15 mouse cellular contexts compared by ENCODE assay signal in genomic region chr9:110874660-110875191, GRCm38 (mm10). TPM values are rescaled to one million over a fixed set of nuclear protein-coding genes. Genes with fewer than 3 reads are reported as not detected.
DNase-seq lines count a peak whose midpoint lies in the region; ATAC-seq and TF ChIP-seq lines count a peak whose summit lies in the region.
"Had no signal": no experiment of that assay in that cellular context is flagged by ENCODE, and none has a peak within 500 bp of the region (broad histone marks: within the 10 kb centered on the region; RNA-seq: fewer than 3 reads in every experiment).

No protein-coding gene starts in this region.

- intact Hi-C loops in heart, postnatal 14 days (cut with DNase I), result loop anchor here (5.0 to 10.0 kb wide), 5 partner anchors 92 to 462 kb away; partner anchors contain the start of gene Setd2

- no peak overlapping the region for H3K27ac ChIP-seq in embryonic facial prominence, embryonic 11.5 days (replicated peaks; ENCODE audit: low read depth, low read length)
- no peak overlapping the region for H3K27ac ChIP-seq in forebrain, embryonic 12.5 days
- H3K27ac ChIP-seq in hindbrain, embryonic 16.5 days (ENCODE audit: low read depth, low read length), result peak overlapping the region; percentile 58
- H3K27ac ChIP-seq in midbrain, embryonic 12.5 days (replicated peaks), result peak overlapping the region; percentile 52
- H3K27ac ChIP-seq in layer of hippocampus, adult 2 months, result no peak overlapping the region

- peak; percentile 35; the same call in 1 of the 2 replicates for ATAC-seq in embryonic facial prominence, embryonic 11.5 days (replicated peaks; ENCODE audit: insufficient number of reproducible peaks, low FRiP score, low TSS enrichment, low read depth)
- peak; percentile 36; the same call in 1 of the 2 replicates for ATAC-seq in forebrain, embryonic 12.5 days (ENCODE audit: low FRiP score)
- peak; percentile 38 for ATAC-seq in hindbrain, embryonic 16.5 days
- ATAC-seq in midbrain, embryonic 12.5 days (ENCODE audit: low FRiP score, low read depth), result peak; percentile 66

- no peak for DNase-seq in embryonic facial prominence, embryonic 11.5 days (ENCODE audit: low spot score)
- no peak for DNase-seq in layer of hippocampus, adult 2 months (ENCODE audit: low spot score in 2 of 2)
- DNase-seq in left cerebral cortex, adult 18-20 months (ENCODE audit: low spot score in 2 of 2), result no peak
- DNase-seq in right cerebral cortex, postnatal 4 days, result no peak
- no peak for DNase-seq in heart, postnatal 14 days
- DNase-seq: heart, adult 18-20 months; lung, postnatal 36 days had no signal

- H3K27me3 ChIP-seq in embryonic facial prominence, embryonic 11.5 days (ENCODE audit: control insufficient read depth, insufficient read depth, low read length), result peaks cover 23% of the 10 kb centered on the region
- H3K27me3 ChIP-seq in forebrain, embryonic 12.5 days, result peaks cover 61% of the 10 kb centered on the region
- peaks cover 1% of the 10 kb centered on the region; the same call in 1 of the 2 replicates for H3K27me3 ChIP-seq in hindbrain, embryonic 16.5 days (replicated peaks; ENCODE audit: control insufficient read depth, insufficient read depth, low read length)
- peaks cover 55% of the 10 kb centered on the region for H3K27me3 ChIP-seq in midbrain, embryonic 12.5 days

- H3K9ac ChIP-seq in embryonic facial prominence, embryonic 11.5 days (replicated peaks; ENCODE audit: low read length), result no peak overlapping the region
- no peak overlapping the region for H3K9ac ChIP-seq in forebrain, embryonic 12.5 days
- no peak overlapping the region for H3K9ac ChIP-seq in hindbrain, embryonic 16.5 days (ENCODE audit: low read depth, low read length)
- H3K9ac ChIP-seq in midbrain, embryonic 12.5 days (replicated peaks), result no peak overlapping the region

- H3K4me1 ChIP-seq in embryonic facial prominence, embryonic 11.5 days (ENCODE audit: control insufficient read depth, insufficient read depth, low read length), result peaks cover 4% of the 10 kb centered on the region
- peaks cover 25% of the 10 kb centered on the region for H3K4me1 ChIP-seq in forebrain, embryonic 12.5 days
- H3K4me1 ChIP-seq in hindbrain, embryonic 16.5 days (ENCODE audit: control insufficient read depth, insufficient read depth, low read depth, low read length), result peaks cover 30% of the 10 kb centered on the region
- H3K4me1 ChIP-seq in midbrain, embryonic 12.5 days, result peaks cover 26% of the 10 kb centered on the region

- TF ChIP-seq CTCF in layer of hippocampus, adult 2 months (conservative IDR thresholded peaks at IDR 0.05), result no peak

- no peaks in the 10 kb centered on the region for H3K9me3 ChIP-seq in embryonic facial prominence, embryonic 11.5 days (replicated peaks; ENCODE audit: control insufficient read depth, low read length)
- no peaks in the 10 kb centered on the region for H3K9me3 ChIP-seq in forebrain, embryonic 12.5 days
- H3K9me3 ChIP-seq in hindbrain, embryonic 16.5 days (ENCODE audit: control insufficient read depth, low read length), result no peaks in the 10 kb centered on the region
- no peaks in the 10 kb centered on the region for H3K9me3 ChIP-seq in midbrain, embryonic 12.5 days

- WGBS in embryonic facial prominence, embryonic 11.5 days, result 14% methylated on average over 3 of the region's 3 CpGs
- 19% methylated on average over 3 of the region's 3 CpGs for WGBS in forebrain, embryonic 12.5 days
- 0% methylated on average over 3 of the region's 3 CpGs for WGBS in hindbrain, embryonic 16.5 days
- 15% methylated on average over 3 of the region's 3 CpGs for WGBS in midbrain, embryonic 12.5 days

- peak overlapping the region; percentile 16; the same call in 1 of the 2 replicates for H3K4me2 ChIP-seq in embryonic facial prominence, embryonic 11.5 days (ENCODE audit: low read depth, low read length)
- 0 out of 2 replicates have a peak overlapping the region, but pooled peaks have one; percentile 55 for H3K4me2 ChIP-seq in forebrain, embryonic 12.5 days
- peak overlapping the region; percentile 72 for H3K4me2 ChIP-seq in hindbrain, embryonic 16.5 days (ENCODE audit: low read length)
- H3K4me2 ChIP-seq in midbrain, embryonic 12.5 days (replicated peaks), result peak overlapping the region; percentile 54; the same call in 1 of the 2 replicates

- no peaks in the 10 kb centered on the region for H3K36me3 ChIP-seq in embryonic facial prominence, embryonic 11.5 days (replicated peaks; ENCODE audit: control insufficient read depth, insufficient read depth, low read depth, low read length)
- no peaks in the 10 kb centered on the region for H3K36me3 ChIP-seq in forebrain, embryonic 12.5 days (replicated peaks)
- no peaks in the 10 kb centered on the region for H3K36me3 ChIP-seq in hindbrain, embryonic 16.5 days (ENCODE audit: control insufficient read depth, insufficient read depth, low read length)
- no peaks in the 10 kb centered on the region for H3K36me3 ChIP-seq in midbrain, embryonic 12.5 days

- no peak overlapping the region for H3K4me3 ChIP-seq in embryonic facial prominence, embryonic 11.5 days (ENCODE audit: low read depth, low read length)
- H3K4me3 ChIP-seq in forebrain, embryonic 12.5 days (replicated peaks), result no peak overlapping the region
- H3K4me3 ChIP-seq in hindbrain, embryonic 16.5 days (ENCODE audit: low read length), result no peak overlapping the region
- H3K4me3 ChIP-seq in midbrain, embryonic 12.5 days, result no peak overlapping the region
- no peak overlapping the region for H3K4me3 ChIP-seq in layer of hippocampus, adult 2 months

RNA-seq across cellular contexts. Expression of gene Als2cl, which starts 4.9 kb away (rescaled TPM):
- 1.1 TPM in 2 replicates for polyA plus RNA-seq in embryonic facial prominence, embryonic 11.5 days (2014; fragmentation: Nextera tagmentation; extraction: Ambion mirVana)
- 1.2 and 1.7 TPM in 2 replicates for polyA plus RNA-seq in forebrain, embryonic 12.5 days (2016; fragmentation: Nextera tagmentation; extraction: Ambion mirVana)
- polyA plus RNA-seq in hindbrain, embryonic 16.5 days (2015; fragmentation: Nextera tagmentation; extraction: Ambion mirVana), result 2.1 and 2.7 TPM in 2 replicates
- 0.88 and 1.3 TPM in 2 replicates for polyA plus RNA-seq in midbrain, embryonic 12.5 days (2016; fragmentation: Nextera tagmentation; extraction: Ambion mirVana)
- 10 to 100 TPM in 1 of 2 experiments, 1 to 10 TPM in 1; 9.1 to 14.6 TPM for total RNA-seq in layer of hippocampus, adult 2 months (2021)
- total RNA-seq in left cerebral cortex, adult 18-20 months (2021), result 10 to 100 TPM; 10.6 to 14.2 TPM
- 10 to 100 TPM; 20.1 to 22.9 TPM for total RNA-seq in heart, postnatal 14 days (2021)

RNA-seq across cellular contexts. Expression of gene Tmie, which starts 5.2 kb away (rescaled TPM):
- polyA plus RNA-seq in embryonic facial prominence, embryonic 11.5 days (2014; fragmentation: Nextera tagmentation; extraction: Ambion mirVana), result 0.13 and 0.29 TPM in 2 replicates
- polyA plus RNA-seq in forebrain, embryonic 12.5 days (2016; fragmentation: Nextera tagmentation; extraction: Ambion mirVana), result 0.42 and 0.43 TPM in 2 replicates
- polyA plus RNA-seq in hindbrain, embryonic 16.5 days (2015; fragmentation: Nextera tagmentation; extraction: Ambion mirVana), result 5.2 and 6.2 TPM in 2 replicates
- 0.17 and 0.24 TPM in 2 replicates for polyA plus RNA-seq in midbrain, embryonic 12.5 days (2016; fragmentation: Nextera tagmentation; extraction: Ambion mirVana)
- total RNA-seq in layer of hippocampus, adult 2 months (2021), result 1 to 10 TPM; 1.9 to 2.0 TPM
- 1 to 10 TPM; 3.2 to 4.3 TPM for total RNA-seq in left cerebral cortex, adult 18-20 months (2021)
- 1 to 10 TPM; 1.3 to 3.2 TPM for total RNA-seq in heart, postnatal 14 days (2021)

RNA-seq across cellular contexts. Expression of gene Prss50, which starts 17.0 kb away (rescaled TPM):
- 0.26 and 0.69 TPM in 2 replicates for polyA plus RNA-seq in embryonic facial prominence, embryonic 11.5 days (2014; fragmentation: Nextera tagmentation; extraction: Ambion mirVana)
- polyA plus RNA-seq in forebrain, embryonic 12.5 days (2016; fragmentation: Nextera tagmentation; extraction: Ambion mirVana), result 0.17 TPM in 1 of 2 replicates, not detected in the other
- 0.49 and 0.71 TPM in 2 replicates for polyA plus RNA-seq in hindbrain, embryonic 16.5 days (2015; fragmentation: Nextera tagmentation; extraction: Ambion mirVana)
- 0.21 TPM in 1 of 2 replicates, not detected in the other for polyA plus RNA-seq in midbrain, embryonic 12.5 days (2016; fragmentation: Nextera tagmentation; extraction: Ambion mirVana)
- under 1 TPM; 0.32 to 0.51 TPM for total RNA-seq in layer of hippocampus, adult 2 months (2021)
- 1 to 10 TPM; 1.1 to 2.1 TPM for total RNA-seq in left cerebral cortex, adult 18-20 months (2021)
- total RNA-seq in heart, postnatal 14 days (2021), result not detected
- total RNA-seq: heart, adult 18-20 months; heart, postnatal 25 days had no signal

RNA-seq across cellular contexts. Expression of gene Prss46, which starts 30.4 kb away (rescaled TPM):
- polyA plus RNA-seq in embryonic facial prominence, embryonic 11.5 days (2014; fragmentation: Nextera tagmentation; extraction: Ambion mirVana), result not detected in 2 replicates
- not detected in 2 replicates for polyA plus RNA-seq in forebrain, embryonic 12.5 days (2016; fragmentation: Nextera tagmentation; extraction: Ambion mirVana)
- not detected in 2 replicates for polyA plus RNA-seq in hindbrain, embryonic 16.5 days (2015; fragmentation: Nextera tagmentation; extraction: Ambion mirVana)
- polyA plus RNA-seq in midbrain, embryonic 12.5 days (2016; fragmentation: Nextera tagmentation; extraction: Ambion mirVana), result not detected in 2 replicates
- not detected for total RNA-seq in layer of hippocampus, adult 2 months (2021)
- total RNA-seq in left cerebral cortex, adult 18-20 months (2021), result not detected
- total RNA-seq in heart, postnatal 14 days (2021), result not detected
- total RNA-seq: adrenal gland, postnatal 10 days; heart, adult 18-20 months; heart, postnatal 25 days; left cerebral cortex, postnatal 10 days had no signal
- polyA plus RNA-seq: frontal cortex, adult 2 months; thymus, postnatal 0 days had no signal

RNA-seq across cellular contexts. Expression of gene Prss45, which starts 40.3 kb away (rescaled TPM):
- polyA plus RNA-seq in embryonic facial prominence, embryonic 11.5 days (2014; fragmentation: Nextera tagmentation; extraction: Ambion mirVana), result not detected in 2 replicates
- not detected in 2 replicates for polyA plus RNA-seq in forebrain, embryonic 12.5 days (2016; fragmentation: Nextera tagmentation; extraction: Ambion mirVana)
- 0.12 and 0.29 TPM in 2 replicates for polyA plus RNA-seq in hindbrain, embryonic 16.5 days (2015; fragmentation: Nextera tagmentation; extraction: Ambion mirVana)
- polyA plus RNA-seq in midbrain, embryonic 12.5 days (2016; fragmentation: Nextera tagmentation; extraction: Ambion mirVana), result not detected in 2 replicates
- under 1 TPM in 1 of 2 experiments, not detected in 1; 0.51 TPM for total RNA-seq in layer of hippocampus, adult 2 months (2021)
- under 1 TPM; 0.47 to 0.60 TPM for total RNA-seq in left cerebral cortex, adult 18-20 months (2021)
- total RNA-seq in heart, postnatal 14 days (2021), result not detected
- total RNA-seq: adrenal gland, postnatal 10 days; heart, adult 18-20 months; heart, postnatal 25 days had no signal
- polyA plus RNA-seq: thymus, postnatal 0 days had no signal

Comparison
In these comparisons a context has a peak if more than half of its experiments do, and no peak if none do; other contexts are left out.
1. H3K27ac ChIP-seq: peak in hindbrain, embryonic 16.5 days (single experiment) and midbrain, embryonic 12.5 days (single experiment); none in embryonic facial prominence, embryonic 11.5 days (single experiment), forebrain, embryonic 12.5 days (single experiment) and layer of hippocampus, adult 2 months (single experiment).
2. H3K4me2 ChIP-seq: peak in every context shown above with its lines; median percentile 72 in hindbrain, embryonic 16.5 days; 55 in forebrain, embryonic 12.5 days; 54 in midbrain, embryonic 12.5 days; 16 in embryonic facial prominence, embryonic 11.5 days.
3. Peak in every context shown above with its lines, with median percentiles within 50 percentile points of each other: ATAC-seq.